Mouse (Mus musculus) lung, postnatal 4 days (tissue): Measurements from ENCODE around the gene Rnf214.
A peak's percentile ranks its signal among the peaks of the same experiment; 100 is the strongest.

ENCODE experiments used
- DNase-seq, 2 experiments: peaks; one replicate each; pipeline ENCODE4 v3.0.0; 2021

Gene Rnf214

DNA sequence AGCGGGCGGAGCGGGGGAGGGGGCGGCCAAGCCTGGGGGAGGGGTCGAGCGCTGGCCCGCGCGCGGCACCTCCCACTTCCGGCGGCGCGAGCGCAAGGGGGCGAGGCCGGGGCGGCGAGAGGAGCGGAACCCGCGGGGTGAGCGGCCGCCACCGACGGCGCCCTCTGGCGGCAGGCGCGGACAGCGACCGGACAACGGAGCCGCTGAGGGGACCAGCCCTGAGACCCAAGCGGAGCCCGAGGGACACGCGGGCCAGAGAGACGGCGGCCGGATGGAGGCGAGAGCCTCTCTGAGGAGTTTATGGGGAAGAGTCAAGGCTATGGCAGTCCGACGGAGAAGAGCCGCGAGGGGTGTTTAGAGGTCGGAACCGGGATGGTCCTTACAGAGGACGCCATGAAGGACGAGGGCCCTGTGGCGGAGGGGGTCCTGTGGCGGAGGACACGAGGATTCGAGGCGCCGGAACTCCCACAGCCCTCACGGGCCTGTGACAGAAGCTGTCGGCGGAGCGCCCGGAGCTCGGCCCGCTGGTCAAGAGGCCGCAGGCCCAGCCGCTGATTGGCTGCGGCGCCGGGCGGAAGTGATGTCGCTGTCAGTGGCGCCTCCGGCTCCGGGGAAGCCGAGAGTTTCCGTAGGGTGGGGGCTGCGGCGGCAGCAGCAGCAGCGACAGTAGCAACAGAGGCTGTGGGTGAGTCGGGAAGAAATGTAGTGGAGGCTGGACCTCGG, at the start of gene Rnf214, which contains the start of gene Pcsk7:
Gene Rnf214 (minus strand): TSS at position 557 of the 723 bp plus-strand sequence.
Gene Pcsk7 (plus strand): TSS at position 143 of the 723 bp plus-strand sequence.
- peak; percentile 94 to 96 for DNase-seq

DNA sequence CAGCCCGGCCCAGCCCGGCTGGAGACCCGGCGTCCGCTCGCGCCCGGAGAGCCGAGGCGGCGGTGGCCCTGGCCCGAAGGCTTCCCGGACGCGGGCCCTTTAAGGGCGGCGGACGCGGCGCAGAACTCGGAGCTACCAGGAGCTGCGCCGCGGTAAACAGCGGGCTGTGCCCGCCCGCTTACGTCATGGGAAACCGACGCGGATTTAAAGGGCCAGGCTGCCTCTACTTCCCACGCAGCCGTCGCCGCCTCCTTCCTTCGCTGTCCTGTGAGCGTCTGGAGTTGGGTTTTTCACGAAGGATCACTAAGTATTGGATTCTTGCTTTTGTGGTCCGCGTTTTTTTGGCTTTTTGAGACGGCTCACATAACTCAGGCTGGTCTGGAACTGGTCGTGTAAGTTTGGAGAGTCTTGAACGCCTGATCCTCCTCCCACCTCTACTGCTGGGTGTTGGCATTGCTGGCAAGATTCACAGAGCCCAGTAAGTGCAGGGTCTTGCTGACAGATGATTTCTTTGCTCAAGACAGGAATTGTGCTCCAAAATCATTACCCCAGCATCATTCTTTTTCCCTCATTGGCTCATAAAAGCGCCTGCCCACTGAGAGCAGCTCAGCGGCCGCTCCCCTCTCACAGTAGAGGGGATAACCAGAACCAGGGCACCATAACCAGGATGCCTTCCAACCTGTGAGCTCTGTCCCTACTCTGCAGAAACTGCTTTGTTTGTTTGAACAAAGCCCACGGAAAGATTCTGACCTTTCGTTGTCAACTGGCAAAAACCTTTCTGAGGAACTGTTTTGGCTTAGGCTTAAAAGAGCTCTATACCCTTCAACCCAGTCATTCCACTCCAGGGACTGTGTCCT, 48.6 kb upstream of the Rnf214 start, which contains the start of gene Sidt2:
Gene Sidt2 (minus strand): TSS at position 152 of the 857 bp plus-strand sequence.
- peak; percentile 92 to 93 for DNase-seq

DNA sequence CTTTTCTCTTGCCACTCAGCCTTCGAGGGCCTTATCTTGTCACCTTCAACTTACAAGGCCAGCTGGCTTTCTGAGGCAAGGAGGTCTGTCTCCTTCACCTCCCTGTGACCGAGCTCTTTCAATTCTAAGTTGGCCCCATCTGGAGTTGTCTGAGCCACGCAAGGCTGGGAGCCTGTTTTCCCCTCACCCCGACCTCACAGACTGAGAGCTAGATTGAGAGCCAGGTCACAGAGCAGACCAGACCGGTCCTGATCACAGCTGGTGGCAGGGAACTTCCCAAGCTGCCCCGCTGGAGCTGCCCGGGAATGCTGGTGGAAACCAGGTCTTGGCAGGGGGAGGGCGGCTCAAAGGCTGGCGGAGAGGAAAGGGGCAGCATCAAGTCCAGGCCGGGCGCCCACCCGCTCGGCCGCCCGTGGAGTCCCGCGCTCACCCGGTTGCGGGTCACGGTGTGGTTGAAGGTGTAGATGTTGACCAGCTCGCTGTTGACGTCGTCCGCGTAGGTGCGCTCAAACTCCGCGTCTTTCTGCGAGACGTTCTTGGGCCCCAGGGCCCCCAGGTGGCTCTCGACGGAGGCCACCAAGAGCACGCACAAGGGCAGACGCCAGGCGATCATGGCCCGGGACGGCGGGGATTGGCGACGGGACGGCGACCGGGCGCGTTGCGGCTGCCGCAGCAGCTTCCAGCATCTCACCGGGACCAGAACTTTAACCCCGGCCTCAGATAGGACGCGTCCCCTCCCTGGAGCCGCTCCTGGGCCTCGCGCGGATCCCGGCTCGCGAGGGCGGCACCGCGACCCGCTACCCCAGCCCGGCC, 47.8 kb upstream of the Rnf214 start:
- peak; percentile 62 to 70 for DNase-seq

DNA sequence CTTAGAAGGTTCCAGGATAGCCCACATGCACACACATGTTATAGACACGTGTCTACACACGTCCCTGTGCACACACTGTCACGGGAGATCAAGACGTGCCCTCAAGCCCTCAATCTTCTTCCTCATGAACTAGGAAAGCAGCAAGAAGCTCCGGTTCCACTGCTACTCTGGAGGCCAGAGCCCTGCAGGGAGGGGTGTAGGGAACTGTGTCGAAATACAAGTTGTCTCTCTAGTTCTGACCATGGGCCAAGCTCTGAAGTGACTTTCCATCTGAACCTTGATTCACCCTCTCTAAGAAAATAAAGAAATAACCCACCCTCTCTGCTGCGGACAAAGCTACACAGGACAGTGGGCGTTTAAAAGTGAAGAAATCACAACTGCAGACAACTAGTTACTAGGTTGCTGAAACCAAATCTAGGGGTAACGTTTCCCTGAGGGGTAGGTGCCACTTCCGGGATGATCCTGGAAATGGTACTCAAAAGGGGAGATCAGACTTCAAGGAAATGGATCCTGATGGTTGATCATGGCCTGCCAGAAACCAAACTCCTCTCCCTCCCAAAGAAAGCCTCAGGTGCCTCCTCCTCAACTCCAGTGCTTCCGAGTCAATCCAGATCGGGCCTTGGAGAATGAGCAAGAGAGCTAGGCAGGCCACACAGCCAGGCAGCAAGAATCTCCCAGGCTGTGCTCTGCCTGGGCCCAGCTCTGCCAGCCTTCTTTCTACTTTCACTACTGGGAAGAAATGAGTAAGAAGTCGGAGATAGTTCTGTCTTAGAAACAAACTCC, 47.0 kb upstream of the Rnf214 start:
- DNase-seq = no peak

DNA sequence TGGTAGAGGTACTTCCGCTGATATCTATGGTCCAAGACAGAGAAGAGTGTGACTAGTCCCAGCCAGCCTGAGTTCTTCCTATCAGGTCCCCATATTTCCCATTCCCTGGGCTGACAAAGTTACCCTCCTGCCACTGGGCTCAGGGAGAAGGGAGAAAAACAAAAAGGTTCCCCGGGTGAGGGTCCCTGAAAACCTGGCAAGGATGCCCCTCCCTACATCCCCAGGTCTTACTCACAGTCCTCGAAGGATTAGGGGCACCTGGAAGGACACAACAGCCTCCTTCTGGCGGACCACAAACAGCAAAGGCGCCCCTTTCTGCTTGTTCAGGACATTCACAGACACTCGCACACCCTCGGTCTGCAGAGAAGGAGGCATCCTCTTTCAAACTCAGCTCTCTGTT, 46.2 kb upstream of the Rnf214 start:
- no peak for DNase-seq

DNA sequence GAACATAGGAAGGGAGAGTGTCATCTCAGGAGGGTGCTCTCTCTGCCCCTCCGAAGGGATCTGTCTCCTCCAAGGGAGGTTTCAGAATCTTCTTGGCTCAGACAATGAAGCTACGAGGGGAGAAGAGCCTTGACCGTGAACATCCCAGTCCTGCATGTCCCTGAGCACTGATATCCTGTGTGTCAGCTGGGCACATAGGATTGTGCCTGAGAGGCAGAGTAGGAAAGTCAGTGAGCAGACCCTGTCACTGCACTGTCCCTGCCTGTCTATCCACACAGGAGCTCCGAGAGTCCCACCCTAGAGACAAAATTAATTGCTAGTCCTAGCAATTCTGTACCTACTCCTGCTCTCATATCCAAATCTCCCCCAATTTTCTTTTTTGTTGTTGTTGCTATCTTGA, 45.3 kb upstream of the Rnf214 start:
- no peak for DNase-seq

DNA sequence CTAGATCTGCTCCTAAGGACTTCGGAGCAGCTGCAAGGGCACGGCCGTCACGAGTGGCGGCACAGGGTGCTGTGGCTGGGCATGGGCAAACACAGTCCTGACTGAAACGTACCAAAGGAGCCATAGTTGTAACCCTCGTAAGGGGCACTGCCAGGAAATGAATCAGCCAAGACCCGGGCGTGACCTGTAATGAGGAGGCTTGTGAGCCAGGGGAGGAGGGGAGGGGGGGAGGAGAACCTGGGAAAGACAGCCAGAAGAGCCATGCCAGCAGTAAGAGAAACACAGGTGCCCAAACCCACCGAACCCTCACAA, 40.1 kb upstream of the Rnf214 start:
- no peak for DNase-seq

DNA sequence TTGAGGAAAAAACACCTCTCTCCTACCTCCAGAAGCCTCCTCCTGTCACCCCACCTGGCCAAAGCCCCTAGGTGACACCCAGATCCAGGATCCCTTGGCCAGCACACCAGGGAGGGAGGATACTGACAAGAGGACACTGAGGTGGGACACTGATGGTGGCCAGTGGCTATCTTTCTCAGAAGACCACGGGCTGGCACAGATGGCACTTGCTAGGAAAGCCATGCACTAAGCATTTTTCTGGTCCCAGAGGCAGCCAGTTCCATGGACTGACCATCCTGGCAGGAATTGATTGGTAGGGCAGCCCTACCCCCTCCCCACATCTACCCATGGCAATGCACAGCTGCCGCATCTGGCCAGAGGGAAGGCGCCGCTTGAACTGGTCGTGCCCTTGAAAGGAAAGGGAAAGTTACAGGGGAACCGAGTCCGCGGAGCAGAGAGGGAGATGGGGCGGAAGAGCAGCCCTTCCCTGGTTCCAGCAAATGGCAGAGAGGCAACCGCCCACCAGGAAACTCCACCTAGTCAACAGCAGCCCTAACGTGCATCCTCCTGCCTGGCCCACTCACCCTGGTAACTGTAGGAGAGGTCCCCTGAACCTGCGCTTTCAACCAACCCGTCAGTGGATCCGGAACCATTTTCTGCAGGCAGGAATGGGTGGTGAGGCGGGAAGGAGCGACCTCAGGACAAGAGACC, 39.6 kb upstream of the Rnf214 start:
- no peak for DNase-seq

DNA sequence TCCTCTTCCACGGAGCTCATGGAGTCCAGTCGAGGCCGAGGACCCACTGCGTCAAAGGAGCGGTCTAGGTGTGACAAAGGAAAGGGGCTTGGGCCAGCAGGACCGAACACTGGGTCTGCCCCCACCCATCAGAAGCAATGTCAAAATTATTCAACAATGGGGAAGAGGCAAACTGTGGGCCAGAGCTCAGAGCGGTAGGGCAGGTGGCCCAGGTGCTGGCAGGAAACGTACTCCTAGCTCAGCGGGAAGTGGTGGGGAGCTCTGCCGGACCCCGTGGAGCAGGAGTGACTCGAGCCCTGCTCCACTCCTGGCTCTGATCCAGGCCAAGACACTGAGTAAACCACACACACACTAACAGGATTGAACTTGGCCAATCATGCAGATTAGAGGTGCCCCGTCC, 39.0 kb upstream of the Rnf214 start:
- DNase-seq = peak in 1 of 2 experiments; percentile 3

DNA sequence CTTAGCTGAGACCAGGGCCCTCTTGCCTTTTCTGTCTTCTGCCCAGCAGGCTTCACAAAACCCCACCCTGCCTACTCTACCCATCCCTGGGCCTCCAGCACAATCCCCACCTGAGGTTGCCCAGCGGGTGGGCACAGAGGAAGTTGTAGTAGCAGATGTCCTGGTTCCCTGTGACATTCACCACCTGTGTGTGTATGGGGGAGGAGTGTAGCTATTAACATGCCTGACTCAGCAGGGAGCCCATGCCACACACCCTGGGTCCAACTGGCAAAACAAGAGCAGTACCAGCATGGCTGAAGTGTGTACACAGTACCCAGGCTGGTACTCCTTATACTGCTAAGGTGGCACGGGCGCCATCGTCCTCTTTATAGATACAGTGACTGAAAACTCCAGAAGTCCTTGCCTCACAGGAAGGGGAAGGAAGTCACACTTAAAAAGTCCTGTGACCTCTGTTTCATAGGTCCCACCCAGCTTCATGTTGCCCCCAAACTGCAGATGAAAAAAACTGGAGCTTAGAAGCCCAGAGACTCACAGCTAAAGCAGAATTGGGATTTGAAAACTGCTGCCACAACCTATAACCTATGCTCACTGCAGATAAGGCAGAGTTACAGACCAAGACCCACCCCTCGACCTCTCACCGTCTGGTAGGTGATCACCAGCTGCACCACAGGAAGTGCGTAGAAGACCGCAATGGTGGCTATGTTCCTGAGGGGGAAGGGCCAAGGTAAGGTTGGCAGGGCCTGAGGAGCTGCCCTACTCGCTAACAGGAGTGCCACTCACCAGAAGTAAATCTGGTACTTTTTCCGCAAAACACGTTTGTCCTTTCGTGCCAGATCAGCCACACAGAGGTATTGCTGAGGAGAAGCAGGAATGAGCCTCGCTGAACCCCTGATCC, 38.0 kb upstream of the Rnf214 start:
- DNase-seq = peak in 1 of 2 experiments; percentile 25

DNA sequence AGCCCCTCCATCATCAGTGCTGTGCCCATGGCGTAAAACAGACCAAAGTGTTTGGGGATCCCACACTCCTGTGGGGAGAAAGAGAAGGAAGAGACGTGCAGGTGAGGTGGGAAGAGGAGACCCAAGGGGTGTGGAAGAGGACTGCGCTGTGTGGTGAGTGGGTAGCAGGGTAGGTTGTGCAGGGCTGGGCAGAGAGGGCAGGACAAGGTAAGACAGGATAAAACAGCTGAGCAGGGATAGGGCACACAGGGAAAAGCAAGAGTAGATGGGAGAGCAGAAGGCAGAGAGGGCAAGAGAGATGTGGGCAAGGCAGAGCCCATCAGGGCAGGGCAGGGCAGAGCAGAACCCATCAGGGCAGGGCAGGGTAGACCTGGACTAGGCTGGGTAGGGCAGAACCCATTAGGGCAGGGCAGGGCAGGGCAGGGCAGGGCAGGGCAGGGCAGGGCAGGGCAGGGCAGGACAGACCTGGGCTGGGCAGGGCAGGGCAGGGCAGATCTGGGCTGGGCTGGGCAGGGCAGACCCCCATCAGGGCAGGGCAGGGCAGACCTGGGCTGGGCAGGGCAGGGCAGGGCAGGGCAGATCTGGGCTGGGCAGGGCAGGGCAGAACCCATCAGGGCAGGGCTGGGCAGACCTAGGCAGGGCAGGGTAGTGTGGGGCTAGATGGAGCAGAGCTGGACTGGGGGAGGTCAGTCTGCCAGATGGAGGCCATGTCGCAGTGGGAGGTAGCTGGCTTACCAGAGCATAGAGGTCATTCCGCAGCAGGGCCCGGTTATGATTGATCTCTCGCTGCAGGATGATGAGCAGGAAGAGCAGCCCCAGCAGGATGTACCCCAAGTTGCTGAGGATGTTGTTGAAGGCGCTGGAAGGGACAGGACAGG, 37.2 kb upstream of the Rnf214 start:
- DNase-seq = no peak

DNA sequence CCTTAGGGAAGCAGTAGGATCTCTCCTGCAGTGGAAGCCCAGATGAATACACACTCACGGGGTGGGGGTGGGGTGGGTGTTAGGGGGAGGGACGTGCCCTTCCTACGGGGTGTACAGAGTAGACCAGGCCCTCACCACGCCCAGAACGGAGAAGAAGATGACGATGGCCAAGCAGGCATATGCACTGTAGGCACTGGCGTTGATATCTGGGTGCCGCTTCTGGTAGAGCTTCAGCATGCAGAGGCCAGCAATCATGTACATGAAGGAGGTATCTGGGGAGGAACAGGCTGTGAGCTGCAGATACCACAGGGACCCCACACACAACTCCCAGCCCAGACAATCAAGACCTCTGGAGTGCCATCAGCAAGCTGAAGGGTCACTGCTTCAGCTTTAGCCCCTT, 36.2 kb upstream of the Rnf214 start:
- DNase-seq = no peak

DNA sequence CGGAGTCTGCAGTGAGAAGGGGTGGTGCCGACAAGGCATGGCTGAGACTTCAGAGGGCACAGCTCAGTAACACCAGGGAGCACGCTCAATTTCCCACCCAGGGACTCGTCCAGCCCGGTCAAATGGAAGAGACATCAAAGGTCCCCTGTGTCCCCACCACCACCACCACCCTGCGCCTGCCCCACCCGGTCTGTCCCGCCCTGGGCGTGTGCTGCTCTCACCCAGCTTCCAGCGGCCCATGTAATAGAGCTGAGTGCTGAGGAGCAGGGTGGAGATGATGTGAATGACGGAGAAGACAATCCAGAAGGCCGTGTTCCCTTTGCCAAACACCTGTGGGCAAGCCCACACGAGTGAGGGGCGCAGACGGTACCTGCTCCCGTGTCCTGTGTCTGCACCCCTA, 35.8 kb upstream of the Rnf214 start:
- DNase-seq = no peak

DNA sequence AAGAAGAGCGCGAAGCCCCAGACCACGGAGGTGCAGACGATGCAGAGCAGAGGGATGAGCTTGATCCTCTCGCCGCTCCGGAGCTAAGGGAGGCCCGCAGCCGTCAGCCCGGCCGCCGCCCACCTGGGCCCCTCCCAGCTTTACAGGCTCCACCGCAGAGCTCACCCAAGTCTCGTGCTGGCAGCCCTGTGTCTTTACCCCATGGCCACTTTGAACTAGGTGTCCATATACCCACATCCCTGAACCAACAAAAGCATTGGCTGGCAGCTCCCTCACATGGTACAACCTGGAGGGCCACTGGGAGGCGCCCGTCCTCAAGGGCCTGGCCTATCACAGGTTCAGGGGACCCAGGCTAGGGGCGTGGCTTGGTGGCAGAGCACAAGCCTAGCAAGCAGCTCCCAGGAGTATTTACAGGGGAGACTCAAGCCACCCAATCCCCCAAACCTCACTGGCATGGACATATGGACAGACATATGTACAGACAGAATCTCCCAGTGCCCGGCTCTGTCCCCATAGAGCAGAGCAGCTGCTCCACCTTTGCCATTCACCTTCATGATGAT, 34.7 kb upstream of the Rnf214 start:
- DNase-seq = no peak

DNA sequence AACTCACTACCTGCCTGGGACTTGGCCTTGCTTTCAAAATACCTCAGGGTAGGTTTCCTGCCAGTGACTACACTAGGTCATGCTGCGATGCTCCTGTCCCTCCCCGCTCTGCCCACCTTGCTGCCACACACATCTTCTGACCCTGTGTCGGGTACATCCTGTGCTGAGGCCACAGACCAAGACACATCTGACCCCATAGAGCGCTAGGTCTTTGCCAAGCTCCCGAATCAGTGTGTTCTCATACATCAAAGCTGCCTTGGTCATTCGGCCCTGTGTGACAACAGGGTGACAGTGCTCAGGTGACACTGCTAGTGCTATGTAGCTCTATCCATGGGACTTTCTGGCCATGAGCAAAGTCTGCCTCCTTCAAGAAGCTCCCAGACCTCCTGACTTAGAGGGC, 33.1 kb upstream of the Rnf214 start:
- no peak for DNase-seq

DNA sequence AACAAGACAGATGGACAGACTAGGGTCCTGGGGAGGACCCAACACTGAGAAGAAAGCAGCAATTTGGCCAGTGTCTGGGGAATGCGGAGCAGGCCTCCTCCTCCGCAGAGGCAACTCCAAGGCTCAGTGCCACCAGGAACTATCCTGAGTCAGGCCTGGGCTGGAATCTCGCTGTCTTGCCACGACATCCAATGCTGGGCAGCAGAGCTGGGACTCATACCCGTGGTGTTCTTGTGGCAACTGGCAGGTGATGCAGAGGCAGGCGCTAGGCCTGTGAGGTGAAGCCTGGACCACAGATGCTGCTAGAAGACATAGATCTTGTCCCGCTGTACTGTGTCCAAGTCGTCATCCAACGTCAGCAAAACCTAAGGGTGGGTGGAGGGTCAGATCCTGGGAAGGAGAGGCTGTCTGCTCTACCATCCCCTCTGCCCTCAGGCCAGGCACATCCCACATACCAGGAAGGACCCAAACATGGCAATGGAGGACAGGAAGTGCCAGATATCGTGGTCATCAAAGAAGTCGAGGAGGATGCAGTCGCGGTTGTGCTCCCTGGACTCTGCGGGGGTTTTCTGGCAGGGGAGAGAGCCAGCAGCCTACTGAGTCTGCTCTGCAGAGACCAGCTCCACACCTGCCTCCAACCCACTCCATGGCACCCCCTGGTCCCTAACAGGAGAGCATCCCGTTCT, 32.4 kb upstream of the Rnf214 start:
- no peak for DNase-seq

DNA sequence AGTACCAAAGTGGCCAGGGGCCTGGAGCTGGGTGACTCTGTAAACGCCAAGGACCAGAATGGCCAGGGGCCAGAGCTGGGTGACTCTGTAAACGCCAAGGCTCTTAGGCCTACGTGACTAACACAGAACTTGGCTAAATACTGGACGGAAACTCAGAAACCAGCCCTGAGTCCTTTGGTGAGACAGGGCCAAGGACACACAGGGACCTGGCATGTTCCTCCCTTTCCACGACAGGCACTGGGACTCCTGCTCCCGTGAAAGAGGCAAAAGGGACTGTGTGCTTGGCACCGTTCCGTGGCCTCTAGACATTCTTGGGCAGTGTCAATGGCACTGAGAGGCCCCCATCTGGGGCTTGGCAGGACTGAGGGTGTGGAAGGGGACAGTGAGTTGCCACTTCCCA, 31.4 kb upstream of the Rnf214 start:
- no peak for DNase-seq

DNA sequence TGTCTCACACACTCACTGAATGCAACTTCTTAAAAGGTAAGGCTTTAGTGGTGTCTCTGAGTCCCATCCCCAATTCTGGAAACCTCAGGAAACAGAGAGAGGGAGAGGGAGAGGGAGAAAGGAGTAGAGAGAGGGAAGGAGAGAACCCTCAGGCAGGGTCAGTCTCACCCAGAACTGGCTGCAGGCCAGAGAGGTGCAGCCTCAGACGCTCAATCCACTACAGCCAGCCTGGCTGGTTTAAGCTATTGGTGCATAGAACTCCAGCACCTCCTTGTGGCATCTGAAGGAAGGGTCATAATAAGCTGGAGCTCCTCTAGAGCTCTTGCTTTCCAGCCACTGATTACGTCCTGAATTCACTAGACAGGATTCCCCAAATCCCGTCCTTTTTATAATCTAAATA, 30.2 kb upstream of the Rnf214 start:
- peak; percentile 83 to 84 for DNase-seq
